15 mouse cellular contexts compared by ENCODE assay signal in the genomic region with DNA sequence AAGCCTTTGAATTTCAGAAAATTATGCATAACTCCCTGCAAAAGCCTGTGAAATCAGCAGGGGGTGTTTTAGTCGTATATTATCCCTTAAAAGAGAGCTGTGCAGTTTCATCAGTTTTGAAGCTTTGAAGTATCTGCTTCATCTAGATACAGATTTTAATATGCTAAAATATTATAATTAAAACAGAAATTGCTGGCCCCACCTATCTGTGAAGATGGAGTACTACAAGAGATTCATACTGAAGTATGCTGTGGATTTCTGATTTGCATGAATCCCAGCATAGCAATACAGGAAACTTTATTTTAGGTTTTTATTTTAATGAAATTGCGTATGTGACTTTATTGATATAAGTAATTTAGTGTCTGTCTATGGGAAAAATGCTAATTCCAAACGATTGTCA. TPM values are rescaled to one million over a fixed set of nuclear protein-coding genes. Genes with fewer than 3 reads are reported as not detected.
DNase-seq lines count a peak whose midpoint lies in the region; ATAC-seq and TF ChIP-seq lines count a peak whose summit lies in the region.
"Had no signal": no experiment of that assay in that cellular context is flagged by ENCODE, and none has a peak within 500 bp of the region (broad histone marks: within the 10 kb centered on the region; RNA-seq: fewer than 3 reads in every experiment).

No protein-coding gene starts in this region.

- H3K36me3 ChIP-seq in forebrain, postnatal 0 days (ENCODE audit: insufficient read depth) = no peaks in the 10 kb centered on the region
- H3K36me3 ChIP-seq in forebrain, embryonic 13.5 days (ENCODE audit: poor library complexity, severe bottlenecking) = no peaks in the 10 kb centered on the region
- H3K36me3 ChIP-seq: embryonic facial prominence, embryonic 15.5 days had no signal

- no peak for ATAC-seq in forebrain, postnatal 0 days
- ATAC-seq in forebrain, embryonic 13.5 days = no peak
- ATAC-seq: activated CD4-positive, CD25-positive, alpha-beta regulatory T cell, adult 4 months had no signal

- DNase-seq in forebrain, postnatal 0 days = peak; percentile 54
- peak; percentile 32 to 51 for DNase-seq in left cerebral cortex, postnatal 14 days (ENCODE audit: low spot score in 2 of 2)
- no peak for DNase-seq in left cerebral cortex, postnatal 36 days (ENCODE audit: low spot score in 2 of 2)
- peak; percentile 27 for DNase-seq in thymus, postnatal 0 days (ENCODE audit: low spot score)
- DNase-seq in thymus, postnatal 36 days = no peak
- DNase-seq in frontal cortex, postnatal 10 days (ENCODE audit: low spot score in 2 of 2) = no peak
- DNase-seq in ovary, postnatal 10 days (ENCODE audit: low spot score) = no peak
- DNase-seq: cerebellum, adult 8-10 months; heart, postnatal 10 days; layer of hippocampus, adult 9-11 months had no signal

- no peak overlapping the region for H3K4me3 ChIP-seq in forebrain, postnatal 0 days (ENCODE audit: low read depth, low read length)
- H3K4me3 ChIP-seq in forebrain, embryonic 13.5 days = no peak overlapping the region
- H3K4me3 ChIP-seq: embryonic facial prominence, embryonic 15.5 days; megakaryocyte, embryonic 14.5 days had no signal

- no peaks in the 10 kb centered on the region for H3K4me1 ChIP-seq in forebrain, postnatal 0 days (ENCODE audit: insufficient read depth)
- peaks cover 15% of the 10 kb centered on the region for H3K4me1 ChIP-seq in forebrain, embryonic 13.5 days

- intact Hi-C loops in left cerebral cortex, postnatal 14 days (cut with DNase I) = no loop called here
- intact Hi-C loops in left cerebral cortex, postnatal 36 days (cut with DNase I) = no loop called here

- H3K9me3 ChIP-seq in forebrain, postnatal 0 days (ENCODE audit: low read length) = no peaks in the 10 kb centered on the region
- H3K9me3 ChIP-seq in forebrain, embryonic 13.5 days (replicated peaks) = no peaks in the 10 kb centered on the region
- H3K9me3 ChIP-seq: embryonic facial prominence, embryonic 15.5 days had no signal

- TF ChIP-seq CTCF in forebrain, postnatal 0 days (IDR thresholded peaks at IDR 0.05; ENCODE audit: low read depth) = peak; percentile 57

- no peak overlapping the region for H3K27ac ChIP-seq in forebrain, postnatal 0 days (ENCODE audit: low read depth, low read length)
- H3K27ac ChIP-seq in forebrain, embryonic 13.5 days = no peak overlapping the region
- H3K27ac ChIP-seq: embryonic facial prominence, embryonic 15.5 days had no signal

- no peak overlapping the region for H3K4me2 ChIP-seq in forebrain, postnatal 0 days (ENCODE audit: low read depth)
- no peak overlapping the region for H3K4me2 ChIP-seq in forebrain, embryonic 13.5 days
- H3K4me2 ChIP-seq: embryonic facial prominence, embryonic 15.5 days had no signal

- no peak overlapping the region for H3K9ac ChIP-seq in forebrain, postnatal 0 days
- no peak overlapping the region for H3K9ac ChIP-seq in forebrain, embryonic 13.5 days
- H3K9ac ChIP-seq: embryonic facial prominence, embryonic 15.5 days had no signal

- 70% methylated on average over 3 of the region's 3 CpGs for WGBS in forebrain, postnatal 0 days
- 73% methylated on average over 3 of the region's 3 CpGs for WGBS in forebrain, embryonic 13.5 days

- H3K27me3 ChIP-seq in forebrain, postnatal 0 days (ENCODE audit: insufficient read depth, low read length) = no peaks in the 10 kb centered on the region
- no peaks in the 10 kb centered on the region for H3K27me3 ChIP-seq in forebrain, embryonic 13.5 days
- H3K27me3 ChIP-seq: embryonic facial prominence, embryonic 15.5 days; megakaryocyte, embryonic 14.5 days had no signal

RNA-seq across cellular contexts. Expression of a gene that starts 3.0 kb away (rescaled TPM):
- total RNA-seq in forebrain, postnatal 0 days (2014; rRNA removed) = 8.1 and 11.2 TPM in 2 replicates
- 7.2 and 8.2 TPM in 2 replicates for polyA plus RNA-seq in forebrain, postnatal 0 days (2015; fragmentation: Nextera tagmentation; extraction: Ambion mirVana)
- 16.0 and 17.8 TPM in 2 replicates for polyA plus RNA-seq in forebrain, embryonic 13.5 days (2015; fragmentation: Nextera tagmentation; extraction: Ambion mirVana)
- total RNA-seq in left cerebral cortex, postnatal 14 days (2021) = 1 to 10 TPM; 6.2 to 7.2 TPM
- total RNA-seq in left cerebral cortex, postnatal 36 days (2021) = 1 to 10 TPM; 6.6 to 7.2 TPM
- 14.0 and 15.0 TPM in 2 replicates for polyA plus RNA-seq in thymus, postnatal 0 days (2015; fragmentation: Nextera tagmentation; extraction: Ambion mirVana)

RNA-seq across cellular contexts. Expression of a gene that starts 28.2 kb away (rescaled TPM):
- 1.4 and 2.8 TPM in 2 replicates for total RNA-seq in forebrain, postnatal 0 days (2014; rRNA removed)
- 1.6 and 2.0 TPM in 2 replicates for polyA plus RNA-seq in forebrain, postnatal 0 days (2015; fragmentation: Nextera tagmentation; extraction: Ambion mirVana)
- polyA plus RNA-seq in forebrain, embryonic 13.5 days (2015; fragmentation: Nextera tagmentation; extraction: Ambion mirVana) = 0.67 and 0.72 TPM in 2 replicates
- total RNA-seq in left cerebral cortex, postnatal 14 days (2021) = 1 to 10 TPM; 1.4 to 1.8 TPM
- total RNA-seq in left cerebral cortex, postnatal 36 days (2021) = 1 to 10 TPM; 1.2 to 2.4 TPM
- polyA plus RNA-seq in thymus, postnatal 0 days (2015; fragmentation: Nextera tagmentation; extraction: Ambion mirVana) = not detected in 2 replicates
- total RNA-seq: heart, postnatal 10 days had no signal
- polyA plus RNA-seq: activated CD4-positive, CD25-positive, alpha-beta regulatory T cell, adult 4 months; intestine, embryonic 14.5 days had no signal

Comparison
In these comparisons a context has a peak if more than half of its experiments do, and no peak if none do; other contexts are left out.
1. DNase-seq: peak in forebrain, postnatal 0 days (single experiment), left cerebral cortex, postnatal 14 days (2 of 2) and thymus, postnatal 0 days (single experiment); none in left cerebral cortex, postnatal 36 days (0 of 2), thymus, postnatal 36 days (0 of 2), frontal cortex, postnatal 10 days (0 of 2) and ovary, postnatal 10 days (single experiment).